Mouse (Mus musculus): ENCODE measurements around the gene Grm4. TPM values are rescaled to one million over a fixed set of nuclear protein-coding genes. Genes with fewer than 3 reads are reported as not detected.
A peak's percentile ranks its signal among the peaks of the same experiment; 100 is the strongest.

Gene Grm4
- polyA plus RNA-seq, 1 experiment from 2014 or later, result 11.0 TPM

DNA sequence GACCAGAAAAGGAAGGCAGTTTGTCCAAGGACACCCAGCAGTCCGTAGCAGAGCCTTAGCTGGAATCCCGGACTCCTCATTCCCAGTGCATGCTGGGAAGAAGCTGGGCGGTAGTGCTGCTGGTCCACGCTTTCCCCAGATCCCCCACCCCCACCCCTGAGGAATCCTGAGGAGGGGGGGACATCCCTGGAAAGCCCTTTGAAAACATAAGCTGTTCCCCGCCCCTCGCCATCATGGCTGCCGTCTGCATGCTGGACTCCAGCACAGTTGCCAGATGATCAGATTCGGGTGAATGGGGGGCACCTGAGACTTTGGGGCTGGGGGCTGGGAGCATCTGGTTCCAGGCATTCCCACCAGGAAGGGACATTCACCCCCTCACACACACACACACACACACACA lies 99.4 kb downstream of the Grm4 start:
- H3K27ac ChIP-seq (ENCODE audit: low read length), result peak overlapping the region; percentile 40; the same call in 1 of the 2 replicates
- peaks cover 19% of the 10 kb centered on the region for H3K4me1 ChIP-seq (ENCODE audit: control insufficient read depth, insufficient read depth, low read length)
- H3K27me3 ChIP-seq (ENCODE audit: control insufficient read depth, insufficient read depth, low read depth, low read length), result no peaks in the 10 kb centered on the region
- H3K4me2 ChIP-seq (ENCODE audit: low read length), result no peak overlapping the region
- no peak overlapping the region for H3K4me3 ChIP-seq (ENCODE audit: low read depth, low read length)
- no peaks in the 10 kb centered on the region for H3K36me3 ChIP-seq (ENCODE audit: control insufficient read depth, insufficient read depth, low read length)
- no peaks in the 10 kb centered on the region for H3K9me3 ChIP-seq (replicated peaks; ENCODE audit: control insufficient read depth, low read length, poor library complexity, severe bottlenecking)
- whole genome bisulfite sequencing, result 29% methylated on average over 8 of the region's 8 CpGs
- 0 out of 2 replicates have a peak, but pooled peaks have one; percentile 5 for ATAC-seq
- no peak overlapping the region for H3K9ac ChIP-seq (ENCODE audit: low read depth, low read length)

DNA sequence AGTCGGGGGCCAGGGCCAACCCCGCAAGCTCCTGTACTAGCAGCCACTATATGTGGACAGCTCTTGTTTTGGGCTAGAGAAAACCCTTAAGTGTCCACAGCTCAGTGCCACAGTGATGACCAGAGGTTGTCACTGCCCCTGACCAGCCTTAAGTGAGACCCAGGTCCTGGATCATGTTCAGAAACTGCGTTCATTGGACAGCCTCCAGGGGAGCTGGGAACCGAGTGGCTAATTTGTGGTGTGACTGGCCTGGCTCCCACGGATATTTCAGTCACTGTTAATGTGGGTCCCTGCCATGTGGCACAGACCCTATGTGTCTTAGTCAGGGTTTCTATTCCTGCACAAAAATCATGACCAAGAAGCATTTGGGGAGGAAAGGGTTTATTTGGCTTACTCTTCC lies 112.2 kb downstream of the Grm4 start:
- ATAC-seq, result no peak
- Histone ChIP-seq H3K4me3 (ENCODE audit: low read depth, low read length) (no peak overlapping the region), H3K9ac (ENCODE audit: low read depth, low read length) (no peak overlapping the region), H3K9me3 (replicated peaks; ENCODE audit: control insufficient read depth, low read length, poor library complexity, severe bottlenecking) (no peaks in the 10 kb centered on the region), H3K4me1 (ENCODE audit: control insufficient read depth, insufficient read depth, low read length) (no peaks in the 10 kb centered on the region), H3K36me3 (ENCODE audit: control insufficient read depth, insufficient read depth, low read length) (no peaks in the 10 kb centered on the region), H3K4me2 (ENCODE audit: low read length) (no peak overlapping the region), H3K27ac (ENCODE audit: low read length) (no peak overlapping the region), H3K27me3 (ENCODE audit: control insufficient read depth, insufficient read depth, low read depth, low read length) (no peaks in the 10 kb centered on the region)
- WGBS, result 64% methylated on average over 5 of the region's 5 CpGs

DNA sequence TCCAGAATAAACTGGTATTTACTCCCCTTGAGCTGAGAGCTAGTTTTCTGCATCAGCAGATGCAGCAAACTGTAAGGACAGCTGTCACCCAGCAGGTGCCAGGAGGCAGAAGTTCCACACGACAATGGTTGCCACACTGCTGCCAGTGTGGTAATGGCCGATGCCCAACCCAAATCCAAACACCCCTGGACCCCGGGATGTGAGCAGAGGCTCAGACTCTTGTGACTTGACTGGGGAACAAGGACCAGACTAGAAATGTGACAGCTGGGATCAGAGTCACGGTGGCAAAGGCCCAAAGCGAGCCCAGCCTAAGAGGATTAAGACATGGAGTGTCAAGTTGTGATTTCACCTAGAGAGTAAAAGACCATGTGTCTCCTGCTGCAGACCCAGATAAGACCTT lies 112.7 kb downstream of the Grm4 start:
- 31% methylated on average over 5 of the region's 5 CpGs for WGBS
- Histone ChIP-seq H3K9ac (ENCODE audit: low read depth, low read length) (no peak overlapping the region), H3K4me1 (ENCODE audit: control insufficient read depth, insufficient read depth, low read length) (no peaks in the 10 kb centered on the region), H3K9me3 (replicated peaks; ENCODE audit: control insufficient read depth, low read length, poor library complexity, severe bottlenecking) (no peaks in the 10 kb centered on the region), H3K4me3 (ENCODE audit: low read depth, low read length) (no peak overlapping the region), H3K27me3 (ENCODE audit: control insufficient read depth, insufficient read depth, low read depth, low read length) (no peaks in the 10 kb centered on the region), H3K36me3 (ENCODE audit: control insufficient read depth, insufficient read depth, low read length) (no peaks in the 10 kb centered on the region), H3K4me2 (ENCODE audit: low read length) (no peak overlapping the region), H3K27ac (ENCODE audit: low read length) (no peak overlapping the region)
- no peak for ATAC-seq

GRCm38 (mm10) chr17:27406956-27407355 lies 114.2 kb downstream of the Grm4 start:
- no peaks in the 10 kb centered on the region for H3K4me1 ChIP-seq (ENCODE audit: control insufficient read depth, insufficient read depth, low read length)
- no peak overlapping the region for H3K27ac ChIP-seq (ENCODE audit: low read length)
- 53% methylated on average over 4 of the region's 4 CpGs for WGBS
- no peak overlapping the region for H3K4me2 ChIP-seq (ENCODE audit: low read length)
- no peak for ATAC-seq
- no peaks in the 10 kb centered on the region for H3K27me3 ChIP-seq (ENCODE audit: control insufficient read depth, insufficient read depth, low read depth, low read length)
- H3K9ac ChIP-seq (ENCODE audit: low read depth, low read length), result no peak overlapping the region
- no peaks in the 10 kb centered on the region for H3K9me3 ChIP-seq (replicated peaks; ENCODE audit: control insufficient read depth, low read length, poor library complexity, severe bottlenecking)
- no peak overlapping the region for H3K4me3 ChIP-seq (ENCODE audit: low read depth, low read length)
- no peaks in the 10 kb centered on the region for H3K36me3 ChIP-seq (ENCODE audit: control insufficient read depth, insufficient read depth, low read length)

DNA sequence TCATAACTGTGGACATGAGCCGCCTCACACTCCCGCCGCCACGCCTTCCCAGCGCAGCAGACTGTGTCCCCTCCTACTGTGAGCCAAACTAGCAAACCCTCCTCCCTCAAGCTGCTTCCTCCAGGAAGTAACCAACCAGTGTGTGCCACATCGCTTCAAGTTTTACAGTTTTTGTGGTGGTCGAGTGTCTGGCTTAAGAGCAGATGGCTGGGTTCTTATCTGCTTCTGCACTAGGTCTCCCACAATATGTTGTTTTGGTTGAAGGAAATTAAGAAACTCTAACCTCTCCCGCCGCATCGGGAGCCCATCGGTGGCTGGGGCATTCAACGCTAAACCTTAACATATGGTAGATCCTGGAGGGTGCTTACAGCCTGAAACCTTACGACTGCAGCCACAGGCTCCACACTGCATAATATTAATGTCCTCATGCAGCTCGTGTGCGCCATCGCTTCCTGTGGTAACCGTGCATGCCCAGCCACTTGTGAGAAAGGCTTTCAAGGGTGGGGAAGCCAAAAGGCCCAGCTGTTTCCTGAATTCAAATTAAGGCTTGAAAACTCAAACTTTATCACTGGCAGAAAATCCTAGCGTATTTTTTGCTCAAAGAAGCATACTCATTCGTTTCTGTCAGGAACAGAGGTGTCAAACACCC lies 115.7 kb downstream of the Grm4 start:
- no peak overlapping the region for H3K27ac ChIP-seq (ENCODE audit: low read length)
- H3K36me3 ChIP-seq (ENCODE audit: control insufficient read depth, insufficient read depth, low read length), result no peaks in the 10 kb centered on the region
- WGBS, result 78% methylated on average over 19 of the region's 19 CpGs
- ATAC-seq, result no peak
- H3K9ac ChIP-seq (ENCODE audit: low read depth, low read length), result no peak overlapping the region
- no peaks in the 10 kb centered on the region for H3K27me3 ChIP-seq (ENCODE audit: control insufficient read depth, insufficient read depth, low read depth, low read length)
- H3K9me3 ChIP-seq (replicated peaks; ENCODE audit: control insufficient read depth, low read length, poor library complexity, severe bottlenecking), result no peaks in the 10 kb centered on the region
- no peaks in the 10 kb centered on the region for H3K4me1 ChIP-seq (ENCODE audit: control insufficient read depth, insufficient read depth, low read length)
- no peak overlapping the region for H3K4me3 ChIP-seq (ENCODE audit: low read depth, low read length)
- H3K4me2 ChIP-seq (ENCODE audit: low read length), result no peak overlapping the region

DNA sequence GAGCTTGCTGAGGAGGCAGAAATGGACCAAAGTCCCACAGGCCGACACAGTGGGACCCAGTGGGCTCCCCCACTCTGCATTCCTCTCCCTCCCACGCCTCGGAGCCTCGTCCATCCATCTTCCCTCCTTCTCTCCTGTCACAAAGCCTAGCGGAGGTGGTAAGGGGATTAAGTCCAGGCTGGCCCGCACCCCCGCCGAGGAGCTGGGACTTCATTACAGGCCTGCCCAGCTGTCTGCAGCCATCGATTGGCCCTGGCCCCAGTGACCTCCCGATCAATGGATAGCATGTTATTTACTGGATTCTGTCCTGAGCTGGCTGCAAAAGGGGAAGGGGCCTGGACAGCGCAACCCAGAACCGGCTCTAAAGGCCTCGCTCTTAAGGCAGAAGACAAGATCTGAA lies 120.0 kb downstream of the Grm4 start:
- WGBS, result 9% methylated on average over 13 of the region's 13 CpGs
- no peak for ATAC-seq

DNA sequence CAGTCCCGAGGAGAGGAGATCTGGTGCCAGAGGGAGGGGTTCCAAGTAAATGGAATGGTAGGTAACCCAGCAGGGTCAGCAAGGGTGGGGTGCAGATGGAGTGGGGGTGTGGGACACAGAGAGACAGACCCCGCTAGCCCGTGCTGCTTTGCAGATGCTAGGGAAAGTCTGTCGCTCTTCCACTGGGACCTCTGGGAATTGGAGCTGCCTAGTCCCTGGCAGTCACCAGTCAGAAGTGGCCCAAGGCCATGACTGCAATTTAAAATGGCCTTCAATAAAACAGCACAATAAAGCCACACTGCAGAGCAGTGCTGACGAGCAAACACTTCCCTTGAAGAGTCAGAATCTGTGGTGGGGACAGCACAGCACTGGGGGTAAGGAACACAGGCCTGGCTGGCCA lies 127.3 kb downstream of the Grm4 start:
- H3K4me3 ChIP-seq (ENCODE audit: low read depth, low read length), result no peak overlapping the region
- H3K4me1 ChIP-seq (ENCODE audit: control insufficient read depth, insufficient read depth, low read length), result peaks cover 20% of the 10 kb centered on the region
- no peaks in the 10 kb centered on the region for H3K36me3 ChIP-seq (ENCODE audit: control insufficient read depth, insufficient read depth, low read length)
- no peak overlapping the region for H3K9ac ChIP-seq (ENCODE audit: low read depth, low read length)
- no peak overlapping the region for H3K27ac ChIP-seq (ENCODE audit: low read length)
- no peaks in the 10 kb centered on the region for H3K9me3 ChIP-seq (replicated peaks; ENCODE audit: control insufficient read depth, low read length, poor library complexity, severe bottlenecking)
- WGBS, result 45% methylated on average over 5 of the region's 5 CpGs
- no peaks in the 10 kb centered on the region for H3K27me3 ChIP-seq (ENCODE audit: control insufficient read depth, insufficient read depth, low read depth, low read length)
- no peak overlapping the region for H3K4me2 ChIP-seq (ENCODE audit: low read length)
- ATAC-seq, result no peak

More for the DNA sequence above, 120.0 kb downstream of the Grm4 start:
- no peak overlapping the region for H3K27ac ChIP-seq (ENCODE audit: low read length)
- no peak overlapping the region for H3K4me2 ChIP-seq (ENCODE audit: low read length)
- H3K9me3 ChIP-seq (replicated peaks; ENCODE audit: control insufficient read depth, low read length, poor library complexity, severe bottlenecking), result no peaks in the 10 kb centered on the region
- H3K9ac ChIP-seq (ENCODE audit: low read depth, low read length), result peak overlapping the region; percentile 27; the same call in 1 of the 2 replicates
- no peaks in the 10 kb centered on the region for H3K36me3 ChIP-seq (ENCODE audit: control insufficient read depth, insufficient read depth, low read length)
- H3K27me3 ChIP-seq (ENCODE audit: control insufficient read depth, insufficient read depth, low read depth, low read length), result no peaks in the 10 kb centered on the region
- no peaks in the 10 kb centered on the region for H3K4me1 ChIP-seq (ENCODE audit: control insufficient read depth, insufficient read depth, low read length)
- no peak overlapping the region for H3K4me3 ChIP-seq (ENCODE audit: low read depth, low read length)

GRCm38 (mm10) chr17:27393432-27393831 lies 127.8 kb downstream of the Grm4 start:
- 91% methylated on average over 4 of the region's 4 CpGs for WGBS
- Histone ChIP-seq H3K4me2 (ENCODE audit: low read length) (no peak overlapping the region), H3K4me1 (ENCODE audit: control insufficient read depth, insufficient read depth, low read length) (peaks cover 22% of the 10 kb centered on the region), H3K9ac (ENCODE audit: low read depth, low read length) (no peak overlapping the region), H3K9me3 (replicated peaks; ENCODE audit: control insufficient read depth, low read length, poor library complexity, severe bottlenecking) (no peaks in the 10 kb centered on the region), H3K27ac (ENCODE audit: low read length) (no peak overlapping the region), H3K4me3 (ENCODE audit: low read depth, low read length) (no peak overlapping the region), H3K36me3 (ENCODE audit: control insufficient read depth, insufficient read depth, low read length) (no peaks in the 10 kb centered on the region), H3K27me3 (ENCODE audit: control insufficient read depth, insufficient read depth, low read depth, low read length) (no peaks in the 10 kb centered on the region)
- ATAC-seq, result no peak

- H3K9me3 ChIP-seq (replicated peaks; ENCODE audit: control insufficient read depth, low read length, poor library complexity, severe bottlenecking), result no peaks in the 10 kb centered on the region
- H3K36me3 ChIP-seq (ENCODE audit: control insufficient read depth, insufficient read depth, low read length), result no peaks in the 10 kb centered on the region
- ATAC-seq, result no peak
- H3K9ac ChIP-seq (ENCODE audit: low read depth, low read length), result no peak overlapping the region
- H3K4me2 ChIP-seq (ENCODE audit: low read length), result no peak overlapping the region
- H3K4me1 ChIP-seq (ENCODE audit: control insufficient read depth, insufficient read depth, low read length), result peaks cover 22% of the 10 kb centered on the region
- no peaks in the 10 kb centered on the region for H3K27me3 ChIP-seq (ENCODE audit: control insufficient read depth, insufficient read depth, low read depth, low read length)
- no peak overlapping the region for H3K27ac ChIP-seq (ENCODE audit: low read length)
- WGBS, result 16% methylated on average over 8 of the region's 8 CpGs
- H3K4me3 ChIP-seq (ENCODE audit: low read depth, low read length), result no peak overlapping the region
Measured at GRCm38 (mm10) chr17:27392918-27393317, 128.3 kb downstream of the Grm4 start.
